Mouse (Mus musculus): ENCODE results near the gene Vps4b. TPM values are rescaled to one million over a fixed set of nuclear protein-coding genes. Genes with fewer than 3 reads are reported as not detected.

Vps4b gene
- polyA plus RNA-seq (2015; fragmentation: Nextera tagmentation; extraction: Ambion mirVana) = 60.9 and 61.1 TPM in 2 replicates

- Histone ChIP-seq H3K27me3 (replicated peaks; ENCODE audit: control insufficient read depth, insufficient read depth, low read length) (no peaks in the 10 kb centered on the region), H3K4me2 (replicated peaks; ENCODE audit: low read depth) (peak within 1 kb of the TSS; percentile 69), H3K4me1 (replicated peaks; ENCODE audit: control insufficient read depth, insufficient read depth, low read length) (peaks cover 8% of the 10 kb centered on the region), H3K4me3 (ENCODE audit: low read depth, low read length) (peak within 1 kb of the TSS; percentile 98), H3K36me3 (ENCODE audit: control insufficient read depth, insufficient read depth) (no peaks in the 10 kb centered on the region; the same call in 1 of the 2 replicates), H3K27ac (ENCODE audit: low read depth, low read length) (peak within 1 kb of the TSS; percentile 98), H3K9ac (ENCODE audit: low read depth, low read length) (peak within 1 kb of the TSS; percentile 100), H3K9me3 (ENCODE audit: control insufficient read depth) (no peaks in the 10 kb centered on the region)
- ATAC-seq = peak; percentile 99
- no peak for TF ChIP-seq CTCF (IDR thresholded peaks at IDR 0.05; ENCODE audit: low read depth)
- WGBS = under 1% methylated on average over 23 of the region's 23 CpGs
These were observed at the start of gene Vps4b for GRCm38 (mm10) chr1:106796542-106796924. Vps4b (minus strand) TSS chr1:106796728.

DNA sequence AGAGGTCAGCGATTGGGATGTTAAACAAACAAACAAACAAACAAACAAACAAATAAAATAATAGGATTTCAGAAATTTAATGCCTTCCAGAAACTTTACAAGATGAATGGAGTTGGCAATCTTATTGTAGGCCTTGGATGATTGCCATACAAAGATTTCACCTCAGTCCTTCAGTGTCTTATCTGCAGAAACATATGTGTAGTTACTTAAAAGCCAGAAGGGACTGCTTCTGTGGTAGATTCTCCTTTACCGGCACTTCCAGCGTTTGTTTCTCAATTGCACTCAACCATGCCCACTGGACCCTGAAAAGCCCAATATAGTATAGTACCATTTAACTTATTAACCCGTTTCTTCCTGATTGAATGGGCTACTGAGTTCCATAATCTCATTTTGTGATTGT lies 32.3 kb upstream of the Vps4b start:
- WGBS = 69% methylated on average over 4 of the region's 4 CpGs

GRCm38 (mm10) chr1:106822297-106822696 lies 25.8 kb upstream of the Vps4b start:
- Histone ChIP-seq H3K9me3 (ENCODE audit: control insufficient read depth) (no peaks in the 10 kb centered on the region), H3K9ac (ENCODE audit: low read depth, low read length) (no peak overlapping the region), H3K4me3 (ENCODE audit: low read depth, low read length) (no peak overlapping the region), H3K36me3 (ENCODE audit: control insufficient read depth, insufficient read depth) (no peaks in the 10 kb centered on the region), H3K27me3 (replicated peaks; ENCODE audit: control insufficient read depth, insufficient read depth, low read length) (no peaks in the 10 kb centered on the region), H3K4me2 (replicated peaks; ENCODE audit: low read depth) (no peak overlapping the region), H3K27ac (ENCODE audit: low read depth, low read length) (no peak overlapping the region), H3K4me1 (replicated peaks; ENCODE audit: control insufficient read depth, insufficient read depth, low read length) (no peaks in the 10 kb centered on the region)
- 79% methylated on average over 3 of the region's 3 CpGs for WGBS
- ATAC-seq = no peak
- TF ChIP-seq CTCF (IDR thresholded peaks at IDR 0.05; ENCODE audit: low read depth) = no peak

More for the DNA sequence above, 32.3 kb upstream of the Vps4b start:
- Histone ChIP-seq H3K4me3 (ENCODE audit: low read depth, low read length) (no peak overlapping the region), H3K9me3 (ENCODE audit: control insufficient read depth) (no peaks in the 10 kb centered on the region), H3K36me3 (ENCODE audit: control insufficient read depth, insufficient read depth) (no peaks in the 10 kb centered on the region), H3K27me3 (replicated peaks; ENCODE audit: control insufficient read depth, insufficient read depth, low read length) (no peaks in the 10 kb centered on the region), H3K9ac (ENCODE audit: low read depth, low read length) (no peak overlapping the region), H3K4me2 (replicated peaks; ENCODE audit: low read depth) (no peak overlapping the region), H3K27ac (ENCODE audit: low read depth, low read length) (no peak overlapping the region), H3K4me1 (replicated peaks; ENCODE audit: control insufficient read depth, insufficient read depth, low read length) (no peaks in the 10 kb centered on the region)
- no peak for TF ChIP-seq CTCF (IDR thresholded peaks at IDR 0.05; ENCODE audit: low read depth)
- no peak for ATAC-seq

DNA sequence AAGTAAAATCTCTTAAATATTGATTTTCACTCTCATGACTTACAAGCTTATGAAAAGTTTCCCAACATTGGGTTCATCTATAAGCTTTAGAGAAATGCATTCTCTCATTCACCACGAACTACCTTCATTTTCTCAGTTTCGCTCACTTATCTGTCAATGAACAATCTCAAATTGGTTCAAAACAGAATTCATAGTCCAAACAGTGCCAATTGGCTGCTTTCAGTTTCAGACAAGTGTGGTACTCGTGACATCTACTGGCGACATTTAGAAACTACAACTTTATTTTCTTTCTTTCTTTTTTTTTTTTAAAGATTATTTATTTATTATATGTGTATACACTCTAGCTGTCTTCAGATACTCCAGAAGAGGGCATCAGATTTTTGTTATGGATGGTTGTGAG lies 21.8 kb upstream of the Vps4b start:
- Histone ChIP-seq H3K9ac (ENCODE audit: low read depth, low read length) (no peak overlapping the region), H3K27ac (ENCODE audit: low read depth, low read length) (no peak overlapping the region), H3K27me3 (replicated peaks; ENCODE audit: control insufficient read depth, insufficient read depth, low read length) (no peaks in the 10 kb centered on the region), H3K4me1 (replicated peaks; ENCODE audit: control insufficient read depth, insufficient read depth, low read length) (no peaks in the 10 kb centered on the region), H3K36me3 (ENCODE audit: control insufficient read depth, insufficient read depth) (no peaks in the 10 kb centered on the region), H3K4me2 (replicated peaks; ENCODE audit: low read depth) (no peak overlapping the region), H3K4me3 (ENCODE audit: low read depth, low read length) (no peak overlapping the region), H3K9me3 (ENCODE audit: control insufficient read depth) (no peaks in the 10 kb centered on the region)
- no peak for ATAC-seq
- TF ChIP-seq CTCF (IDR thresholded peaks at IDR 0.05; ENCODE audit: low read depth) = peak; percentile 77
- 10% methylated on average over 4 of the region's 4 CpGs for WGBS

DNA sequence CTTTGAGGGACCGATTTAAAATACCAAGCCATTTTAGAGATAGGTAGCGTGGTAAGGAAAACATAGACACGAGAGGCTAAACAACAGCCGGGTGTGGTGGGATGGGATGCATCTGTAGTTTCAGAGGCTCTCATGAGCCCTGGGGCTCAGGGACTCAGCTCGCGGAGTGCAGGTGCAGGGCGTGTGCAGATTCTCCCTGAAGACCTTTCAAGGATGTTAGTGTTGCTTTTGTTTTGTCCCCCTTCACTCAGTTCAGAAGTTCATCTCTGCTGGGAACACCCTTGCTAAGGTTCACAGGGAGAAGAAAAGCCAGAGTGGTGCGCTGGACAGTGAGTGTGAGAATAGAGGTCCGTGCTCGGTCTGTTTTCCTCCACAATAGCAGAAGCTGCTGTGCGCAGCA lies 20.2 kb upstream of the Vps4b start:
- H3K27ac ChIP-seq (ENCODE audit: low read depth, low read length) = no peak overlapping the region
- TF ChIP-seq CTCF (IDR thresholded peaks at IDR 0.05; ENCODE audit: low read depth) = no peak
- ATAC-seq = no peak
- no peaks in the 10 kb centered on the region for H3K36me3 ChIP-seq (ENCODE audit: control insufficient read depth, insufficient read depth)
- H3K4me2 ChIP-seq (replicated peaks; ENCODE audit: low read depth) = no peak overlapping the region
- H3K4me3 ChIP-seq (ENCODE audit: low read depth, low read length) = no peak overlapping the region
- H3K9ac ChIP-seq (ENCODE audit: low read depth, low read length) = no peak overlapping the region
- WGBS = 85% methylated on average over 11 of the region's 11 CpGs
- no peaks in the 10 kb centered on the region for H3K4me1 ChIP-seq (replicated peaks; ENCODE audit: control insufficient read depth, insufficient read depth, low read length)
- H3K9me3 ChIP-seq (ENCODE audit: control insufficient read depth) = no peaks in the 10 kb centered on the region
- no peaks in the 10 kb centered on the region for H3K27me3 ChIP-seq (replicated peaks; ENCODE audit: control insufficient read depth, insufficient read depth, low read length)

DNA sequence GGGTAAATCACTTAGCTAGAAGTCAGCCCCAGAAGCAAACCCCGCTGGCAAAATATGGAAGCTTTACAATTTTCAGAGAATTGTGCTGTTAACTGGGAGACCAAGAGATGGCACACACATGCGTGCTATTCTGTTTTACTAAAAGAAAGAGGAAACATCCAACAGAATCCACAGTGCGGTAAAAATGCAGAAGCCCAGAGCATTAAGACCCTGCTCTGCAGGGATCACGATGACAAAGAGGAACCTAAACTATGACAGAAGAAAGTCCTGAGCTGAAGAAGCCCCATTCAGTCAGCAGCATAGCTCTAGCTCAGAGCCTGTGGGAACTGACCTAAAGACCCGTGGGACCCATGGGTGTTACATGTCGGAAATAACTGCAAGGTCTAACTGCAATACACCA lies 18.7 kb upstream of the Vps4b start:
- H3K27ac ChIP-seq (ENCODE audit: low read depth, low read length) = no peak overlapping the region
- H3K27me3 ChIP-seq (replicated peaks; ENCODE audit: control insufficient read depth, insufficient read depth, low read length) = no peaks in the 10 kb centered on the region
- H3K4me1 ChIP-seq (replicated peaks; ENCODE audit: control insufficient read depth, insufficient read depth, low read length) = no peaks in the 10 kb centered on the region
- H3K4me2 ChIP-seq (replicated peaks; ENCODE audit: low read depth) = no peak overlapping the region
- TF ChIP-seq CTCF (IDR thresholded peaks at IDR 0.05; ENCODE audit: low read depth) = no peak
- H3K9me3 ChIP-seq (ENCODE audit: control insufficient read depth) = no peaks in the 10 kb centered on the region
- no peaks in the 10 kb centered on the region for H3K36me3 ChIP-seq (ENCODE audit: control insufficient read depth, insufficient read depth)
- 87% methylated on average over 6 of the region's 6 CpGs for WGBS
- H3K4me3 ChIP-seq (ENCODE audit: low read depth, low read length) = no peak overlapping the region
- no peak for ATAC-seq
- H3K9ac ChIP-seq (ENCODE audit: low read depth, low read length) = no peak overlapping the region

DNA sequence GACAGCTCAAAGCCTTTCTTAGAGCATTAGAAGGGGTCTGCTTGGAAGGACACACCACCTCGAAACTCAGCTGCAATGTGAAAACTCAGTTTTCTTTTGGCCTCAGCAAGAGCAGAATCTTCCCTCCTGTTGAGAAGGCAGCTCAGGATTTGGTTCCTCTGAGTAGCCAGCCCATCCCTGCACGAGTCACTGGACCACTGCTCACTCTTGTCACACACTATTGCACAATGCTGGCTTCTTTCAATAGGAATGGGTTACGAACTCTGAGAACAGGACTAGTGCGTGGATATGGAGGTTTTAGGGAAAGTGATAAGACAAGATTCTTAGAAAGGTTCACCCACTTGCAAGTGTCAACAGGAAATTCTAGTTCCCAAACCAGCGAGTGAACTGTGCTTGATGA lies 18.3 kb upstream of the Vps4b start:
- Histone ChIP-seq H3K9me3 (ENCODE audit: control insufficient read depth) (no peaks in the 10 kb centered on the region), H3K4me2 (replicated peaks; ENCODE audit: low read depth) (no peak overlapping the region), H3K36me3 (ENCODE audit: control insufficient read depth, insufficient read depth) (no peaks in the 10 kb centered on the region), H3K27me3 (replicated peaks; ENCODE audit: control insufficient read depth, insufficient read depth, low read length) (no peaks in the 10 kb centered on the region), H3K4me3 (ENCODE audit: low read depth, low read length) (no peak overlapping the region), H3K27ac (ENCODE audit: low read depth, low read length) (no peak overlapping the region), H3K9ac (ENCODE audit: low read depth, low read length) (no peak overlapping the region), H3K4me1 (replicated peaks; ENCODE audit: control insufficient read depth, insufficient read depth, low read length) (no peaks in the 10 kb centered on the region)
- TF ChIP-seq CTCF (IDR thresholded peaks at IDR 0.05; ENCODE audit: low read depth) = no peak
- no peak for ATAC-seq
- 57% methylated on average over 5 of the region's 5 CpGs for WGBS

Measured in intestine, postnatal 0 days (tissue).